Mouse (Mus musculus): Measurements from ENCODE around the gene Ubac2. TPM values are rescaled to one million over a fixed set of nuclear protein-coding genes. Genes with fewer than 3 reads are reported as not detected.

Ubac2 gene
- total and polyA plus RNA-seq, 2 experiments from 2014 or later, result 43.6 to 51.7 TPM

DNA sequence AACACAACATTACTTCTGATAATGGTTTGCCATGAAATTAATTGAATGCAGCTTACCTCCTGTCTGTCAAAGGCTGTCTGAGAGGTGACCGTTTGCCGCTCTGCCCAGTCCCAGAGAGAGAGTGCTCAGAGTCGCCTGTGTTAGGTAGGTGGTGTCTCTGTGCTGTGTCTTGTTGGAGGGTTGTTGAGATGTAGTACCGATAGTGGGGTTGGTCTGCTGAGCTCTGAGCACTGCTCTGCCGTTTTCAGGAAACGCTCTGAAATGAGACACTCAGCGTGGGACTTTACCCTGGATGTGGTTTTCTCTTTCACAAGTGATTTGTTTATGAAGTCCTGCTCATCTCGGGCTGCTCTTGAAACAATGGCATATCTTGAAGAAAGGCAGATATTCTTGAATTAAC, 37.2 kb downstream of the Ubac2 start, which contains the start of gene Gpr18:
Gene Gpr18, minus strand, starts transcription at position 161 of the 400 bp plus-strand sequence.
- ATAC-seq (ENCODE audit: low FRiP score) (no peak), DNase-seq (ENCODE audit: low spot score) (no peak)
- Histone ChIP-seq H3K9me3 (ENCODE audit: low read length) (no peaks in the 10 kb centered on the region), H3K9ac (replicated peaks; ENCODE audit: low read length, poor library complexity, severe bottlenecking) (no peak within 1 kb of the TSS), H3K4me2 (ENCODE audit: low read depth, low read length, poor library complexity, severe bottlenecking) (no peak within 1 kb of the TSS), H3K27me3 (ENCODE audit: insufficient read depth, low read length) (no peaks in the 10 kb centered on the region), H3K4me3 (ENCODE audit: low read depth, low read length) (no peak within 1 kb of the TSS), H3K27ac (ENCODE audit: low read depth, low read length) (no peak within 1 kb of the TSS), H3K36me3 (ENCODE audit: insufficient read depth, low read length) (peaks cover 13% of the 10 kb centered on the region), H3K4me1 (ENCODE audit: insufficient read depth, low read length) (no peaks in the 10 kb centered on the region)
- 81% methylated on average over 8 of the region's 8 CpGs for WGBS
- no peak for TF ChIP-seq CTCF (IDR thresholded peaks at IDR 0.05)

DNA sequence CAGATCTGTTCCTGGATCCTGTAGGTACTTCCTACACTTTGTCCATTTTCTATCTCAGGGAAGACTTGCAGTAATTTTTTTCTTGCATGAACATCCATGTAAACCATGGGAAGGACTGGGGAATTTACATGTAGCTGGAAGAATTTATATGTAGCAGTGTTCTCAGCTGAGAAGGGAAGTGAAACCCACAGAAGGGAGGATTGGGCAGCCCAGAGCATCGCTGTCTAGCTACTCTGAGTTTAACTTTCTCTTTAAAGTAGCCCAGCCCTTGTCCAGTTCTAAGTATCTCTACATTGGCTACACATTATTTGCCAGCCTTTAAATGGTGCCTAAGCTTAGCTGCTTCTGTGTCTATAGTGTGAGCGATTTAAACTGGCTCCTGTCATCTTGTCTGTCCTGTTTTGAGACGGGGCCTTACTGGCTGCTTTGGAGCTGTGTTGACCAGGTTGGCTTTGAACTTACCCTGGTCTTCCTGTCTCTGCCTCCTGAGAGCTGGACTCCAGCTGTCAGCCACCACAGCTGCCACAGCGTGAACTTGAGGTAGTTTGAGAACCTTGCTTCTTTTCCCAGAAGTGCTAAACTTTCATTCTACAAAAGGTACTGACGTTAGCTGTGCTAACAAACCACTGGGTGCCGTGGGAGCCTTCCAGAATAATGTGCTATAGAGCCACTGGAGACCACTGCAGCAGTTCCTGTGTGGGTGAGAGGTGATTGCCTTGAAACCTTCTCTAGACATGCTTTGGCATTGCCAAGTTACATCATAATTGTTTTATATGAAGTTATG, 38.1 kb downstream of the Ubac2 start:
- H3K4me2 ChIP-seq (ENCODE audit: low read depth, low read length, poor library complexity, severe bottlenecking), result no peak overlapping the region
- no peak for ATAC-seq (ENCODE audit: low FRiP score)
- no peak for DNase-seq (ENCODE audit: low spot score)
- H3K4me3 ChIP-seq (ENCODE audit: low read depth, low read length), result no peak overlapping the region
- peaks cover 12% of the 10 kb centered on the region for H3K36me3 ChIP-seq (ENCODE audit: insufficient read depth, low read length)
- no peak overlapping the region for H3K27ac ChIP-seq (ENCODE audit: low read depth, low read length)
- TF ChIP-seq CTCF (IDR thresholded peaks at IDR 0.05), result no peak
- no peaks in the 10 kb centered on the region for H3K4me1 ChIP-seq (ENCODE audit: insufficient read depth, low read length)
- no peaks in the 10 kb centered on the region for H3K27me3 ChIP-seq (ENCODE audit: insufficient read depth, low read length)
- H3K9me3 ChIP-seq (ENCODE audit: low read length), result no peaks in the 10 kb centered on the region
- 91% methylated on average over 6 of the region's 6 CpGs for WGBS
- H3K9ac ChIP-seq (replicated peaks; ENCODE audit: low read length, poor library complexity, severe bottlenecking), result no peak overlapping the region

DNA sequence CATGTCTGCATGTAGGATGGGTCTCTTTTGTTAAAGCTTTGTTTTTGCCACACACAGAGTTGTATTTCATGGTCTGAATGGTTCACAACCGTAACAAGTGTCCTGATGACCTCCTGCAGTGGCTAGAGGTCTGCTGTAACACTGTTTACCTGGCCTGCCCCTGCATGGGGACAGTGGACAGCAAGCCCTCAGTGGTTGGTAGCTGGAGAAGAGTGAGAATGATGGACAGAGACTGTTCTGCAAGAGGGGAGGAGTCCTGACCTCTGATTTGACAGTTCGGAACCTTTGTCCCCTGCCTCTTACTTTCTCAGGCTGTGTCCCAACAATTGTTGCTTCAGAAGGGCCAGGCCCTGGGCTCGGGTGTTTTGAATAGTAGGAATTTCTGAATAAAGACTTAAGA, 39.8 kb downstream of the Ubac2 start:
- DNase-seq (ENCODE audit: low spot score) (no peak), ATAC-seq (ENCODE audit: low FRiP score) (no peak)
- H3K36me3 ChIP-seq (ENCODE audit: insufficient read depth, low read length), result peaks cover 10% of the 10 kb centered on the region
- no peak overlapping the region for H3K9ac ChIP-seq (replicated peaks; ENCODE audit: low read length, poor library complexity, severe bottlenecking)
- no peaks in the 10 kb centered on the region for H3K9me3 ChIP-seq (ENCODE audit: low read length)
- TF ChIP-seq CTCF (IDR thresholded peaks at IDR 0.05), result no peak
- H3K4me2 ChIP-seq (ENCODE audit: low read depth, low read length, poor library complexity, severe bottlenecking), result no peak overlapping the region
- WGBS, result 65% methylated on average over 3 of the region's 3 CpGs
- no peaks in the 10 kb centered on the region for H3K4me1 ChIP-seq (ENCODE audit: insufficient read depth, low read length)
- no peak overlapping the region for H3K4me3 ChIP-seq (ENCODE audit: low read depth, low read length)
- no peaks in the 10 kb centered on the region for H3K27me3 ChIP-seq (ENCODE audit: insufficient read depth, low read length)
- no peak overlapping the region for H3K27ac ChIP-seq (ENCODE audit: low read depth, low read length)

DNA sequence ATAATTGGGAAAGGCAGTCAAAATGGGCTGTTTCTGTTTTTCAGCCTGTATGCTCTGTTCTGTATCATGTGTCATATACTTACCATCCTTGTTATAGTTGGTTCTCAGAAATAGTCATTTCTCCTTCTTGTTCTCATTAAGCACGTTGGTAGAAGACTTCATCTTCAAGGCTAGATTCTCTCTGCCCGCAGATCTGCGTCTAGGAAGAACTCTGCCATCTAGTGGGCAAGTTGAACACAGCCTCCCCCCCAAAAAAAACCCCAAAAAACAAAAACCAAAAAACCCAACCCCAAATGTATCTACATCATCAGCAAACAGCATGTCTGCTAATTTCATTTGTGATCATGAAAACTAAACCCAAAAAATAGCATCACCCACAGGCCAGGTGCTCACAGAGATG, 41.3 kb downstream of the Ubac2 start:
- DNase-seq (ENCODE audit: low spot score) (peak; percentile 53), ATAC-seq (ENCODE audit: low FRiP score) (no peak)
- peaks cover 10% of the 10 kb centered on the region for H3K36me3 ChIP-seq (ENCODE audit: insufficient read depth, low read length)
- no peak overlapping the region for H3K4me3 ChIP-seq (ENCODE audit: low read depth, low read length)
- TF ChIP-seq CTCF (IDR thresholded peaks at IDR 0.05), result peak; percentile 76
- H3K27ac ChIP-seq (ENCODE audit: low read depth, low read length), result no peak overlapping the region
- H3K4me2 ChIP-seq (ENCODE audit: low read depth, low read length, poor library complexity, severe bottlenecking), result no peak overlapping the region
- H3K27me3 ChIP-seq (ENCODE audit: insufficient read depth, low read length), result no peaks in the 10 kb centered on the region
- no peaks in the 10 kb centered on the region for H3K9me3 ChIP-seq (ENCODE audit: low read length)
- no peak overlapping the region for H3K9ac ChIP-seq (replicated peaks; ENCODE audit: low read length, poor library complexity, severe bottlenecking)
- no peaks in the 10 kb centered on the region for H3K4me1 ChIP-seq (ENCODE audit: insufficient read depth, low read length)
- 31% methylated on average over 3 of the region's 3 CpGs for WGBS

DNA sequence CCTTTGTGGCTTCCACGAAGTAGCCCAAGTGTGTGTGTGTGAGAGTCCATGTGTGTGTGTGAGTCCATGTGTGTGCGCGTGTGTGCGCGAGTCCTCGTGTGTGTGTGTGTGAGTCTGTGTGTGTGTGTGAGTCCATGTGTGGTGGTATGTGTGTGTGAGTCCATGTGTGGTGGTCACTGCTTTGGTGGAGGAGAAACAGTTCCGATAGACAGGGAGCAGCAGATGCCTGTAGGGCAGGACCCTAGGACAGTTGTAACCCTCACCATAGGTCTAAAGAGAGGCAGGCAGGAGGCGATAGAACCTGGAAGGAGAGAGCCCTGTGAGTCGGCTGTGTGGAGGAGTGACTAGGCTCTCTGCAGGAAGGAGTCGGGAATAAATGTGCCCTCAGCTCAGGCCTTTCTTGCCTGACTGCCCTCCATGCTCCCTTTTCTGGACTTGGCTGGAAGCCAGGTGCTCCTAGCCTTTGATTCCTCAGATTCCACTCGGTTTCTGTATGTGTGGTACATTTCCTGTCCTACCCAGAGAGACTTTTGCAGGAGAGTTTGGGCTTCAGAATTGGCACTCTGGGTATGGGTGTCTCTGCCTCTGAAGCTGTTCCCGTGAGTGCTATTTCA, 42.2 kb downstream of the Ubac2 start:
- DNase-seq (ENCODE audit: low spot score) (no peak), ATAC-seq (ENCODE audit: low FRiP score) (no peak)
- peaks cover 10% of the 10 kb centered on the region for H3K36me3 ChIP-seq (ENCODE audit: insufficient read depth, low read length)
- H3K9me3 ChIP-seq (ENCODE audit: low read length), result no peaks in the 10 kb centered on the region
- no peak overlapping the region for H3K9ac ChIP-seq (replicated peaks; ENCODE audit: low read length, poor library complexity, severe bottlenecking)
- H3K4me3 ChIP-seq (ENCODE audit: low read depth, low read length), result no peak overlapping the region
- WGBS, result 79% methylated on average over 12 of the region's 12 CpGs
- H3K4me2 ChIP-seq (ENCODE audit: low read depth, low read length, poor library complexity, severe bottlenecking), result no peak overlapping the region
- H3K27ac ChIP-seq (ENCODE audit: low read depth, low read length), result no peak overlapping the region
- no peaks in the 10 kb centered on the region for H3K27me3 ChIP-seq (ENCODE audit: insufficient read depth, low read length)
- TF ChIP-seq CTCF (IDR thresholded peaks at IDR 0.05), result no peak
- no peaks in the 10 kb centered on the region for H3K4me1 ChIP-seq (ENCODE audit: insufficient read depth, low read length)

GRCm38 (mm10) chr14:121922016-121922415, 43.6 kb downstream of the Ubac2 start:
- ATAC-seq (ENCODE audit: low FRiP score) (no peak), DNase-seq (ENCODE audit: low spot score) (no peak)
- peaks cover 6% of the 10 kb centered on the region for H3K36me3 ChIP-seq (ENCODE audit: insufficient read depth, low read length)
- H3K4me2 ChIP-seq (ENCODE audit: low read depth, low read length, poor library complexity, severe bottlenecking), result no peak overlapping the region
- 90% methylated on average over 4 of the region's 4 CpGs for WGBS
- H3K9ac ChIP-seq (replicated peaks; ENCODE audit: low read length, poor library complexity, severe bottlenecking), result no peak overlapping the region
- H3K9me3 ChIP-seq (ENCODE audit: low read length), result no peaks in the 10 kb centered on the region
- H3K27ac ChIP-seq (ENCODE audit: low read depth, low read length), result no peak overlapping the region
- no peak overlapping the region for H3K4me3 ChIP-seq (ENCODE audit: low read depth, low read length)
- TF ChIP-seq CTCF (IDR thresholded peaks at IDR 0.05), result no peak
- no peaks in the 10 kb centered on the region for H3K27me3 ChIP-seq (ENCODE audit: insufficient read depth, low read length)
- H3K4me1 ChIP-seq (ENCODE audit: insufficient read depth, low read length), result no peaks in the 10 kb centered on the region
